Comparison of ENCODE assay signal across 8 mouse cellular contexts in the genomic region with DNA sequence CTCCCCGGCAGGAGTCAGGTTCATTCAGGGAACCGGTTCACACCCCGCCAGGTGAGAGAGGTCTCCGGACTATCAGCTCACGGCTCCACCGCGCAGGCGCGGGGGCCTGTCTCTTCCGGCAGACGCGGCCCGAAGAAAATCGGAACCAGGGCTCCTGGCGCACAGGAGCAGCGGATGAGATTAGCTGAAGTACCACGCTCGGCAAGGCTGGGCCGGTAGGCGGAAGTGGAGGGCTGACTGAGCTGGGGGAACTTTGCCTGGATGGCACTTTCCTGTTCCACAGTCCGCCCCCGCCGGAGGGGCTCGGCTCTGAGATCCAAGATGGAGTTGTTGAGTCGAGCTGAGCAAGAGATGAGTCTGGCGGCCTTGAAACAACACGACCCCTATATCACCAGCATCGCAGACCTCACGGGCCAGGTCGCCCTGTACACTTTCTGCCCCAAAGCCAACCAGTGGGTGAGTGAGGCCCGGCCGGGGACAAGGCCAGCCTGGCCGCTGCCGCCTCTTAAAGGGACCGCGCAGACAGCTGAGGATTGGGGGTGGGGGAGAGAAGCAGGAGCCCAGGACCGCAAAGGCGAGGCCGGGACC. TPM values are rescaled to one million over a fixed set of nuclear protein-coding genes. Genes with fewer than 3 reads are reported as not detected.
A peak's percentile ranks its signal among the peaks of the same experiment; 100 is the strongest.
DNase-seq lines count a peak whose midpoint lies in the region; ATAC-seq and TF ChIP-seq lines count a peak whose summit lies in the region.

A gene (plus strand): TSS at position 175 of the 588 bp plus-strand sequence.

- no peaks in the 10 kb centered on the region for H3K9me3 ChIP-seq in ES-Bruce4 (replicated peaks; ENCODE audit: control insufficient read depth, insufficient read depth, low read length, poor library complexity, severe bottlenecking)
- no peaks in the 10 kb centered on the region for H3K9me3 ChIP-seq in forebrain, embryonic 13.5 days (replicated peaks)
- no peaks in the 10 kb centered on the region for H3K9me3 ChIP-seq in liver, postnatal 0 days (ENCODE audit: low read length)
- no peaks in the 10 kb centered on the region for H3K9me3 ChIP-seq in neural tube, embryonic 14.5 days (ENCODE audit: control insufficient read depth, low read length)

- TF ChIP-seq CTCF in ES-Bruce4 (IDR thresholded peaks at IDR 0.05; ENCODE audit: low read depth, low read length): no peak
- 0 out of 2 replicates have a peak, but pooled peaks have one; percentile 30 for TF ChIP-seq CTCF in liver, postnatal 0 days (IDR thresholded peaks at IDR 0.05; ENCODE audit: low read depth)

- H3K4me1 ChIP-seq in ES-Bruce4 (ENCODE audit: control insufficient read depth, insufficient read depth, low read length): no peaks in the 10 kb centered on the region
- H3K4me1 ChIP-seq in forebrain, embryonic 13.5 days: peaks cover 24% of the 10 kb centered on the region
- H3K4me1 ChIP-seq in liver, postnatal 0 days (ENCODE audit: insufficient read depth): peaks cover 8% of the 10 kb centered on the region; the same call in 1 of the 2 replicates
- peaks cover 5% of the 10 kb centered on the region; the same call in 1 of the 2 replicates for H3K4me1 ChIP-seq in neural tube, embryonic 14.5 days (ENCODE audit: control insufficient read depth, insufficient read depth, low read length)

- H3K4me3 ChIP-seq in ES-Bruce4 (ENCODE audit: low read depth, low read length): peak within 1 kb of the TSS; percentile 93
- peak within 1 kb of the TSS; percentile 72 for H3K4me3 ChIP-seq in forebrain, embryonic 13.5 days
- H3K4me3 ChIP-seq in liver, postnatal 0 days (ENCODE audit: low read depth, low read length): peak within 1 kb of the TSS; percentile 98
- peak within 1 kb of the TSS; percentile 91 for H3K4me3 ChIP-seq in neural tube, embryonic 14.5 days (ENCODE audit: low read depth, low read length)

- intact Hi-C loops in heart, postnatal 10 days (cut with DNase I): loop anchor here (2.0 kb wide), 1 partner anchor 69 kb away; a partner anchor contains a TSS

- TF ChIP-seq EP300 in ES-Bruce4 (IDR thresholded peaks at IDR 0.05; ENCODE audit: insufficient read depth, low read depth, low read length): peak; percentile 69; the same call in 1 of the 2 replicates
- TF ChIP-seq EP300 in liver, postnatal 0 days (IDR thresholded peaks at IDR 0.05; ENCODE audit: low read depth): no peak

- peak within 1 kb of the TSS; percentile 71 for H3K4me2 ChIP-seq in forebrain, embryonic 13.5 days
- H3K4me2 ChIP-seq in liver, postnatal 0 days (ENCODE audit: low read depth, low read length): peak within 1 kb of the TSS; percentile 88
- H3K4me2 ChIP-seq in neural tube, embryonic 14.5 days (ENCODE audit: low read depth, low read length): peak within 1 kb of the TSS; percentile 79

- peak; percentile 99 for ATAC-seq in cerebellum, adult (ENCODE audit: insufficient number of reproducible peaks, low FRiP score, low TSS enrichment)
- peak; percentile 100 for ATAC-seq in forebrain, embryonic 13.5 days
- peak; percentile 100 for ATAC-seq in liver, postnatal 0 days
- ATAC-seq in neural tube, embryonic 14.5 days (ENCODE audit: low read depth): peak; percentile 99

- DNase-seq in heart, postnatal 10 days: peak; percentile 97 to 98
- peak; percentile 90 for DNase-seq in large intestine, adult 2 months (ENCODE audit: low read depth, low spot score)
- DNase-seq in liver, postnatal 0 days: peak; percentile 95
- DNase-seq in testis, postnatal 10 days (ENCODE audit: low spot score): peak; percentile 91

- peak; percentile 45 for TF ChIP-seq POLR2A in ES-Bruce4 (IDR thresholded peaks at IDR 0.05; ENCODE audit: insufficient read depth, low read length)

- H3K36me3 ChIP-seq in ES-Bruce4 (ENCODE audit: control insufficient read depth, insufficient read depth, low read length, poor library complexity, severe bottlenecking): peaks cover 8% of the 10 kb centered on the region
- peaks cover 24% of the 10 kb centered on the region for H3K36me3 ChIP-seq in forebrain, embryonic 13.5 days (ENCODE audit: poor library complexity, severe bottlenecking)
- H3K36me3 ChIP-seq in liver, postnatal 0 days (replicated peaks; ENCODE audit: insufficient read depth, low read length): peaks cover 18% of the 10 kb centered on the region
- H3K36me3 ChIP-seq in neural tube, embryonic 14.5 days (ENCODE audit: control insufficient read depth, insufficient read depth, low read length): peaks cover 12% of the 10 kb centered on the region; the same call in 1 of the 2 replicates

- WGBS in forebrain, embryonic 13.5 days: under 1% methylated on average over 39 of the region's 39 CpGs
- WGBS in large intestine, adult 2 months: under 1% methylated on average over 39 of the region's 39 CpGs
- under 1% methylated on average over 39 of the region's 39 CpGs for WGBS in liver, postnatal 0 days (ENCODE audit: insufficient replicate concordance)
- WGBS in neural tube, embryonic 14.5 days: under 1% methylated on average over 39 of the region's 39 CpGs

- H3K9ac ChIP-seq in ES-Bruce4 (ENCODE audit: low read depth, poor library complexity, severe bottlenecking): peak within 1 kb of the TSS; percentile 73
- peak within 1 kb of the TSS; percentile 91 for H3K9ac ChIP-seq in forebrain, embryonic 13.5 days
- H3K9ac ChIP-seq in liver, postnatal 0 days (replicated peaks): peak within 1 kb of the TSS; percentile 93
- H3K9ac ChIP-seq in neural tube, embryonic 14.5 days (replicated peaks; ENCODE audit: low read depth, low read length): peak within 1 kb of the TSS; percentile 83

- no peak within 1 kb of the TSS for H3K27ac ChIP-seq in ES-Bruce4 (ENCODE audit: insufficient read depth, low read length)
- peak within 1 kb of the TSS; percentile 81 for H3K27ac ChIP-seq in forebrain, embryonic 13.5 days
- H3K27ac ChIP-seq in liver, postnatal 0 days (ENCODE audit: low read depth): peak within 1 kb of the TSS; percentile 85
- peak within 1 kb of the TSS; percentile 84 for H3K27ac ChIP-seq in neural tube, embryonic 14.5 days (ENCODE audit: low read depth, low read length)

- no peaks in the 10 kb centered on the region for H3K27me3 ChIP-seq in ES-Bruce4 (ENCODE audit: control insufficient read depth, insufficient read depth, low read length, poor library complexity, severe bottlenecking)
- no peaks in the 10 kb centered on the region for H3K27me3 ChIP-seq in forebrain, embryonic 13.5 days
- H3K27me3 ChIP-seq in liver, postnatal 0 days (ENCODE audit: insufficient read depth, low read length): no peaks in the 10 kb centered on the region
- no peaks in the 10 kb centered on the region for H3K27me3 ChIP-seq in neural tube, embryonic 14.5 days (ENCODE audit: control insufficient read depth, insufficient read depth, low read length)

RNA-seq across cellular contexts. Expression of the gene that starts here (rescaled TPM):
- polyA plus RNA-seq in ES-Bruce4 (2011; ENCODE audit: insufficient read depth, insufficient read length, low read depth, missing spikeins): 52.2 and 54.6 TPM in 2 replicates
- 21.6 and 22.5 TPM in 2 replicates for polyA plus RNA-seq in forebrain, embryonic 13.5 days (2015; fragmentation: Nextera tagmentation; extraction: Ambion mirVana)
- total RNA-seq in heart, postnatal 10 days (2021): 10 to 100 TPM; 16.5 to 17.5 TPM
- polyA plus RNA-seq in large intestine, adult 2 months (2012; rRNA removed): 22.5 and 30.6 TPM in 2 replicates
- polyA plus RNA-seq in liver, postnatal 0 days (2015; fragmentation: Nextera tagmentation; extraction: Ambion mirVana): 2.9 and 3.3 TPM in 2 replicates
- polyA plus RNA-seq in neural tube, embryonic 14.5 days (2014; fragmentation: Nextera tagmentation; extraction: Ambion mirVana): 19.5 and 22.1 TPM in 2 replicates
